Mouse (Mus musculus): ENCODE data around the gene AC153137.1.

DNA sequence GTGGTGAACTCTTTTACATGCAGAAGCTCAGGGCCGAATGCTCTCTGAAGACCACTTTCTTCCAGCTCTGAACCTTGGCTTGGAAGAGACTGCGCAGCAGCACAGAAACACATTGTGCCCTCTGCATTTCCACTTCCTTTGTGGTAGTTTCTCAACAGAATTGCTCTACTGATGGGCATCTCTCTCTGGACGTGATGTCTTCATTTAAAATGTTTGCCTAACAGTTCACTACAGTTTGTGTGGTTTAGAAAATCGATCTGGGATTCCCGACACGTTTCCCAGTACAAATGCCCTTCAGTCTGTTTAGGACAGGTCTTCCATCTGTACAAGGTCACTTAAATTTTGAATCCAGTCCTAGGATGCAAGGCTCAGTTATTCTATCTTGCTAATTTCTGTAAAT, 38.3 kb upstream of the AC153137.1 start:
- TF ChIP-seq POLR2A (IDR thresholded peaks at IDR 0.05; ENCODE audit: insufficient read depth, low read depth, low read length) (no peak), CTCF (IDR thresholded peaks at IDR 0.05; ENCODE audit: insufficient read depth, low read depth, low read length) (no peak)
